Mouse (Mus musculus) CH12.LX (cell line): ENCODE data around the gene Rnase13. TPM values are rescaled to one million over a fixed set of nuclear protein-coding genes. Genes with fewer than 3 reads are reported as not detected.

ENCODE experiments used
- DNase-seq: peaks from one replicate; pipeline ENCODE4 v3.0.0-alpha.2; 2013; ENCODE audit errors: extremely low read depth
- H3K27ac ChIP-seq: 2 replicates; pipeline ENCODE4 v1.5.1; 2012; ENCODE audit warnings: low read depth, mild to moderate bottlenecking, control low read depth, moderate library complexity; ENCODE audit not compliant: insufficient read depth
- H3K27me3 ChIP-seq: replicated peaks from 2 replicates; pipeline ENCODE3; 2012; ENCODE audit warnings: inconsistent platforms
- H3K36me3 ChIP-seq, 2 experiments: replicated peaks in 1 of 2; 2 replicates each; pipeline versions ENCODE3 to v1.6.1; 2012; ENCODE audit warnings: inconsistent platforms in 1 of 2, low read length in 1 of 2, mild to moderate bottlenecking in 1 of 2, mixed read lengths in 1 of 2, moderate library complexity in 1 of 2; ENCODE audit not compliant: control insufficient read depth in 1 of 2, insufficient read depth in 1 of 2
- H3K4me1 ChIP-seq, 2 experiments: 2 replicates each; pipeline ENCODE4 v1.6.1; 2012; ENCODE audit warnings: inconsistent platforms in 1 of 2, moderate library complexity in 1 of 2; ENCODE audit not compliant: insufficient read depth in 2 of 2, control insufficient read depth in 1 of 2
- H3K4me2 ChIP-seq: 2 replicates; pipeline ENCODE4 v1.6.1; 2012; ENCODE audit warnings: low read depth, mild to moderate bottlenecking, control low read depth; ENCODE audit not compliant: poor library complexity, insufficient read depth, severe bottlenecking
- H3K4me3 ChIP-seq, 3 experiments: fragments of 150-350 bp in 1 of 3; sonication (generic) in 1 of 3; replicated peaks in 1 of 3; 2 replicates each; pipeline versions ENCODE3 to v1.5.1; 2011 to 2012; ENCODE audit warnings: low read depth in 2 of 3, low read length in 2 of 3, mild to moderate bottlenecking in 2 of 3, moderate library complexity in 2 of 3, control low read depth in 1 of 3, improper control_type of control experiment in 1 of 3, inconsistent platforms in 1 of 3, mixed read lengths in 1 of 3; ENCODE audit not compliant: poor library complexity in 1 of 3
- H3K79me2 ChIP-seq: replicated peaks from 2 replicates; pipeline ENCODE4 v1.6.1; 2012; ENCODE audit warnings: mild to moderate bottlenecking, moderate library complexity; ENCODE audit not compliant: control insufficient read depth, poor library complexity, insufficient read depth, severe bottlenecking; ENCODE audit errors: extremely low read depth
- H3K9ac ChIP-seq: 2 replicates; pipeline ENCODE4 v1.6.1; 2012; ENCODE audit warnings: low read depth, mild to moderate bottlenecking, control low read depth, moderate library complexity; ENCODE audit not compliant: insufficient read depth
- H3K9me3 ChIP-seq: replicated peaks from 2 replicates; pipeline ENCODE3; 2012; ENCODE audit warnings: low read length, inconsistent platforms, mixed read lengths
- BHLHE40 ChIP-seq: IDR thresholded peaks from 2 replicates; pipeline ENCODE4 v1.6.1; 2011; ENCODE audit warnings: mild to moderate bottlenecking, low read depth, low read length, improper control_type of control experiment
- CHD1 ChIP-seq: IDR thresholded peaks from 2 replicates; pipeline ENCODE4 v1.6.1; 2012; ENCODE audit warnings: low read depth, low read length, improper control_type of control experiment, inconsistent platforms
- CHD2 ChIP-seq: IDR thresholded peaks from 2 replicates; pipeline ENCODE4 v1.6.1; 2011; ENCODE audit warnings: low read length, improper control_type of control experiment
- CTCF ChIP-seq, 2 experiments: IDR thresholded peaks in 1 of 2; conservative IDR thresholded peaks in 1 of 2; 2 replicates each; pipeline ENCODE4 v1.5.1; 2011 to 2012; ENCODE audit warnings: low read depth in 2 of 2, low read length in 2 of 2, improper control_type of control experiment in 1 of 2, inconsistent platforms in 1 of 2, mild to moderate bottlenecking in 1 of 2, moderate library complexity in 1 of 2
- E2F4 ChIP-seq: IDR thresholded peaks from 2 replicates; pipeline ENCODE4 v1.6.1; 2011; ENCODE audit warnings: low read depth, low read length, improper control_type of control experiment; ENCODE audit not compliant: insufficient replicate concordance
- ELF1 ChIP-seq: IDR thresholded peaks from 2 replicates; pipeline ENCODE4 v1.6.1; 2014; ENCODE audit warnings: low read depth, mild to moderate bottlenecking, inconsistent platforms, low read length, improper control_type of control experiment
- EP300 ChIP-seq: IDR thresholded peaks from 2 replicates; pipeline ENCODE4 v1.6.1; 2011; ENCODE audit warnings: low read length, improper control_type of control experiment
- ETS1 ChIP-seq: conservative IDR thresholded peaks from 2 replicates; pipeline ENCODE4 v1.6.1; 2012; ENCODE audit warnings: low read depth, mild to moderate bottlenecking, inconsistent platforms, low read length, improper control_type of control experiment, moderate library complexity
- GABPA ChIP-seq: IDR thresholded peaks from 2 replicates; pipeline ENCODE4 v1.6.1; 2012; ENCODE audit warnings: low read depth, low read length, improper control_type of control experiment, inconsistent platforms; ENCODE audit not compliant: insufficient replicate concordance
- HCFC1 ChIP-seq: IDR thresholded peaks from 2 replicates; pipeline ENCODE4 v1.6.1; 2012; ENCODE audit warnings: low read depth, mild to moderate bottlenecking, inconsistent platforms, low read length, improper control_type of control experiment
- IRF4 ChIP-seq: IDR thresholded peaks from 2 replicates; pipeline ENCODE4 v1.6.1; 2014; ENCODE audit warnings: low read depth, mild to moderate bottlenecking, inconsistent platforms, low read length, improper control_type of control experiment
- JUN ChIP-seq: IDR thresholded peaks from 2 replicates; pipeline ENCODE4 v1.6.1; 2011; ENCODE audit warnings: low read depth, mild to moderate bottlenecking, low read length, improper control_type of control experiment, moderate library complexity; ENCODE audit not compliant: insufficient read depth
- JUND ChIP-seq: conservative IDR thresholded peaks from 2 replicates; pipeline ENCODE4 v1.6.1; 2011; ENCODE audit warnings: low read depth, low read length, improper control_type of control experiment
- KAT2A ChIP-seq: IDR thresholded peaks from 2 replicates; pipeline ENCODE4 v1.6.1; 2012; ENCODE audit warnings: low read length, improper control_type of control experiment, inconsistent platforms; ENCODE audit not compliant: insufficient replicate concordance
- MAFK ChIP-seq: IDR thresholded peaks from 2 replicates; pipeline ENCODE4 v1.6.1; 2011; ENCODE audit warnings: low read length, improper control_type of control experiment; ENCODE audit not compliant: insufficient replicate concordance
- MAX ChIP-seq: IDR thresholded peaks from 2 replicates; pipeline ENCODE4 v1.6.1; 2011; ENCODE audit warnings: low read length, improper control_type of control experiment
- MAZ ChIP-seq: IDR thresholded peaks from 2 replicates; pipeline ENCODE4 v1.6.1; 2012; ENCODE audit warnings: low read depth, mild to moderate bottlenecking, inconsistent platforms, low read length, improper control_type of control experiment, moderate library complexity
- MEF2A ChIP-seq: IDR thresholded peaks from 2 replicates; pipeline ENCODE4 v1.6.1; 2014; ENCODE audit warnings: low read depth, mild to moderate bottlenecking, inconsistent platforms, low read length, improper control_type of control experiment, borderline replicate concordance
- MXI1 ChIP-seq: IDR thresholded peaks from 2 replicates; pipeline ENCODE4 v1.6.1; 2011; ENCODE audit warnings: mild to moderate bottlenecking, low read depth, low read length, improper control_type of control experiment
- MYC ChIP-seq: IDR thresholded peaks from 2 replicates; pipeline ENCODE4 v1.6.1; 2011; ENCODE audit warnings: low read depth, mild to moderate bottlenecking, improper control_type of control experiment, low read length
- NELFE ChIP-seq: IDR thresholded peaks from 2 replicates; pipeline ENCODE4 v1.6.1; 2011; ENCODE audit warnings: low read depth, low read length, improper control_type of control experiment
- NRF1 ChIP-seq: IDR thresholded peaks from 2 replicates; pipeline ENCODE4 v1.6.1; 2014; ENCODE audit warnings: low read depth, mild to moderate bottlenecking, inconsistent platforms, low read length, improper control_type of control experiment, moderate library complexity
- PAX5 ChIP-seq: IDR thresholded peaks from 2 replicates; pipeline ENCODE4 v1.6.1; 2012; ENCODE audit warnings: low read length, inconsistent platforms, mixed read lengths
- POLR2AphosphoS2 ChIP-seq: IDR thresholded peaks from 2 replicates; pipeline ENCODE4 v1.6.1; 2011; ENCODE audit warnings: low read depth, low read length, improper control_type of control experiment
- RCOR1 ChIP-seq: conservative IDR thresholded peaks from 2 replicates; pipeline ENCODE4 v1.6.1; 2012; ENCODE audit warnings: low read depth, mild to moderate bottlenecking, inconsistent platforms, low read length, improper control_type of control experiment
- SIN3A ChIP-seq: IDR thresholded peaks from 2 replicates; pipeline ENCODE4 v1.6.1; 2012; ENCODE audit warnings: low read length, improper control_type of control experiment, inconsistent platforms
- SMC3 ChIP-seq: IDR thresholded peaks from 2 replicates; pipeline ENCODE4 v1.6.1; 2011; ENCODE audit warnings: low read depth, low read length, improper control_type of control experiment
- TBP ChIP-seq: conservative IDR thresholded peaks from 2 replicates; pipeline ENCODE4 v1.6.1; 2011; ENCODE audit warnings: low read depth, low read length, improper control_type of control experiment
- TCF12 ChIP-seq: IDR thresholded peaks from 2 replicates; pipeline ENCODE4 v1.6.1; 2014; ENCODE audit warnings: low read depth, mild to moderate bottlenecking, inconsistent platforms, low read length, improper control_type of control experiment
- UBTF ChIP-seq: IDR thresholded peaks from 2 replicates; pipeline ENCODE4 v1.6.1; 2012; ENCODE audit warnings: low read depth, mild to moderate bottlenecking, inconsistent platforms, low read length, improper control_type of control experiment, moderate library complexity
- USF1 ChIP-seq: IDR thresholded peaks from 2 replicates; pipeline ENCODE4 v1.6.1; 2014; ENCODE audit warnings: low read depth, mild to moderate bottlenecking, inconsistent platforms, low read length, improper control_type of control experiment
- USF2 ChIP-seq: conservative IDR thresholded peaks from 2 replicates; pipeline ENCODE4 v1.6.1; 2011; ENCODE audit warnings: low read depth, low read length, improper control_type of control experiment
- ZC3H11A ChIP-seq: IDR thresholded peaks from 2 replicates; pipeline ENCODE4 v1.6.1; 2012; ENCODE audit warnings: low read depth, mild to moderate bottlenecking, inconsistent platforms, low read length, improper control_type of control experiment
- ZKSCAN1 ChIP-seq: IDR thresholded peaks from 2 replicates; pipeline ENCODE4 v1.6.1; 2012; ENCODE audit warnings: low read depth, inconsistent platforms, low read length, improper control_type of control experiment, borderline replicate concordance
- dilution Hi-C: fragments of 300-500 bp; cut with MboI; formaldehyde crosslinking; loops from 2 replicates; pipeline ENCODE4 v1.14.3; 2020; ENCODE audit warnings: low sequenced_read_pairs; ENCODE audit not compliant: extremely low pct_unique_long_range_greater_than_20kb, extremely low pct_ligation_motif_present
- in situ Hi-C: fragments of 300-500 bp; cut with MboI; formaldehyde crosslinking; loops from 3 replicates; pipeline ENCODE4 v1.14.3; 2019; ENCODE audit warnings: low sequenced_read_pairs, low pct_ligation_motif_present, low pct_unique_long_range_greater_than_20kb, mixed read lengths
- polyA plus RNA-seq: library from polyadenylated mRNA; unstranded; fragments of >175 nt; gene quantifications from 2 replicates; pipeline ENCODE4 v1.2.1, GENCODE M21; 2012; ENCODE audit warnings: low read depth; ENCODE audit not compliant: insufficient read length
- total RNA-seq, 2 experiments: library from RNA; depleted of rRNA; stranded (reverse); fragments of 300-350 nt in 1 of 2; fragments of >200 nt in 1 of 2; gene quantifications; 2 replicates each; pipeline ENCODE4 v1.2.3; 2012 to 2014

Rnase13 gene
- total and polyA plus RNA-seq, 3 experiments = not detected

GRCm38 (mm10) chr14:51889833-51890232 is 32.7 kb downstream of the Rnase13 start:
- in situ Hi-C loops = no loop called here
- no peaks in the 10 kb centered on the region for H3K9me3 ChIP-seq
- H3K4me1 ChIP-seq = peaks cover 0 to 19% of the 10 kb centered on the region in 2 experiments; a peak in 2 of 4 replicates
- no peak overlapping the region for H3K4me3 ChIP-seq
- no peak for TF ChIP-seq USF1
- no peak for TF ChIP-seq NRF1
- TF ChIP-seq ZC3H11A = no peak
- no peak for TF ChIP-seq MAZ
- no peak for TF ChIP-seq TBP
- TF ChIP-seq MAX = peak; percentile 58; the same call in 1 of the 2 replicates
- TF ChIP-seq CTCF (conservative IDR thresholded peaks at IDR 0.05 in 1 of 2, IDR thresholded peaks at IDR 0.05 in 1 of 2; ENCODE audit: low read depth in 2 of 2, low read length in 2 of 2) = no peak
- TF ChIP-seq JUN = peak; percentile 18; the same call in 1 of the 2 replicates
- no peak for TF ChIP-seq PAX5
- no peak for TF ChIP-seq HCFC1
- TF ChIP-seq BHLHE40 = peak; percentile 60
- TF ChIP-seq USF2 = no peak
- no peak for TF ChIP-seq RCOR1
- no peak for TF ChIP-seq MEF2A
- no peak for TF ChIP-seq KAT2A
- TF ChIP-seq JUND = no peak; the same call in 1 of the 2 replicates
- TF ChIP-seq ETS1 = no peak
- peak; percentile 27; the same call in 1 of the 2 replicates for TF ChIP-seq MXI1
- 0 out of 2 replicates have a peak, but pooled peaks have one; percentile 25 for TF ChIP-seq MYC
- no peak for TF ChIP-seq EP300
- TF ChIP-seq SMC3 = no peak
- no peak for TF ChIP-seq MAFK
- TF ChIP-seq UBTF = no peak
- no peak for TF ChIP-seq E2F4
- peak; percentile 48; the same call in 1 of the 2 replicates for TF ChIP-seq IRF4
- TF ChIP-seq POLR2AphosphoS2 = no peak
- TF ChIP-seq ELF1 = no peak
- no peak for TF ChIP-seq SIN3A
- TF ChIP-seq CHD1 = no peak
- no peak for TF ChIP-seq NELFE
- TF ChIP-seq CHD2 = no peak
- TF ChIP-seq ZKSCAN1 = no peak
- TF ChIP-seq TCF12 = no peak
- TF ChIP-seq GABPA = no peak
- TF ChIP-seq, all 38 proteins: peak for 6
- Histone ChIP-seq H3K4me2 (no peak overlapping the region), H3K9ac (no peak overlapping the region), H3K27ac (no peak overlapping the region), H3K27me3 (no peaks in the 10 kb centered on the region), H3K36me3 (peaks cover 48 to 81% of the 10 kb centered on the region in 2 experiments), H3K79me2 (peaks cover 13% of the 10 kb centered on the region)
- dilution Hi-C loops = no loop called here
- DNase-seq = peak; percentile 52
